Mouse (Mus musculus): Measurements from ENCODE around the gene Grk6.

GRCm38 (mm10) chr13:55478036-55478435, 33.2 kb downstream of the Grk6 start:
- TF ChIP-seq GATA1 (IDR thresholded peaks at IDR 0.05; ENCODE audit: low read length): no peak
- no peak for TF ChIP-seq TAL1 (IDR thresholded peaks at IDR 0.05; ENCODE audit: low read length)
